Mouse (Mus musculus) heart, embryonic 16.5 days (tissue): Measurements from ENCODE around the gene Ercc2. TPM values are rescaled to one million over a fixed set of nuclear protein-coding genes. Genes with fewer than 3 reads are reported as not detected.

Source experiments
- ATAC-seq: fragments of 200-750 bp; cut with Nextera tagmentation; replicated peaks from 2 replicates; pipeline ENCODE4 v1.8.0; 2017; ENCODE audit warnings: moderate number of reproducible peaks; ENCODE audit not compliant: insufficient read depth, low FRiP score; ENCODE audit errors: extremely low read depth
- H3K27ac ChIP-seq: fragments of 300-500 bp; sonication (generic); 2 replicates; pipeline ENCODE4 v1.5.1; 2014; ENCODE audit warnings: mild to moderate bottlenecking, low read length, control low read depth, moderate library complexity
- H3K27me3 ChIP-seq: fragments of 300-500 bp; sonication (generic); 2 replicates; pipeline ENCODE4 v1.6.1; 2014; ENCODE audit warnings: low read length, mixed read lengths; ENCODE audit not compliant: control insufficient read depth, insufficient read depth
- H3K36me3 ChIP-seq: fragments of 300-500 bp; sonication (generic); 2 replicates; pipeline ENCODE4 v1.6.1; 2014; ENCODE audit not compliant: control insufficient read depth, insufficient read depth
- H3K4me1 ChIP-seq: fragments of 300-500 bp; sonication (generic); 2 replicates; pipeline ENCODE4 v1.6.1; 2014; ENCODE audit warnings: low read length, mixed read lengths; ENCODE audit not compliant: control insufficient read depth, insufficient read depth
- H3K4me2 ChIP-seq: fragments of 300-500 bp; sonication (generic); 2 replicates; pipeline ENCODE4 v1.6.1; 2014; ENCODE audit warnings: low read depth, mild to moderate bottlenecking, control low read depth, low read length
- H3K4me3 ChIP-seq: fragments of 300-500 bp; sonication (generic); 2 replicates; pipeline ENCODE4 v1.5.1; 2014; ENCODE audit warnings: mild to moderate bottlenecking, control low read depth, low read length
- H3K9ac ChIP-seq: fragments of 300-500 bp; sonication (generic); 2 replicates; pipeline ENCODE4 v1.6.1; 2014; ENCODE audit warnings: low read length, control low read depth
- H3K9me3 ChIP-seq: fragments of 300-500 bp; sonication (generic); replicated peaks from 2 replicates; pipeline ENCODE4 v1.6.1; 2016; ENCODE audit warnings: low read length; ENCODE audit not compliant: control insufficient read depth
- WGBS: fragments of 180-500 bp; shearing (Covaris S2); extraction: QIAGEN DNeasy Blood & Tissue Kit; methylation state at CpG from one replicate; pipeline ENCODE4 v1.1.7; 2014; 5-methylcytosine and 5-hydroxymethylcytosine counted together
- polyA plus RNA-seq: library from polyadenylated mRNA; unstranded; fragments of >200 nt; fragmentation: Nextera tagmentation; extraction: Ambion mirVana; gene quantifications from 2 replicates; pipeline ENCODE4 v1.2.1, GENCODE M21; 2015

Gene Ercc2
- polyA plus RNA-seq, 1 experiment from 2014 or later: 12.8 TPM

DNA sequence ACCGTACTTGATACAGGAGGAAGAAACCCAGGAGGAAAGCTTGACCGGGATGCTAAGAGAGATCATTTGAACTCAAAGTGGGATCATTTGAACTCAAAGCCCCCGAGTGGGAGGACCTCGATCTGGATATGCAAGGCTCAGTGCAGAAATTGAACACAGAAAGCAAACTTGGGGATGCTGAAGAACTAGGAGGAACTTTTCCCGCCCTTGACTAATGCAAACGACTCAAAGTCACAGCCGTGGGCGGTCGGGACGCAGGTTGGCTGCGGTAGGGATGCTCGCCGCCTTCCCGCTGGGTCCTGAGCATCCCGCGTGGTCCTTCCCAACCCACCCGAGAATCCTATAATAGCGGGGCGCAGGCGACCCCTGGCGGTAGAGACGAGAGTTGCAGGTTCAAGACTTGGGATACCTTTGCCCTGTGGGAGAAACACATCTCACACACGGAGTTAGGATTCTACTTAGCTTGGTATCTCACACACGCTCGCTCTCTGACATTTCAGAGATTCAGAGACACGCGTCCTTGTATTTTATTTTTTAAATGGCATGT, 39.3 kb upstream of the Ercc2 start:
- peak; percentile 6 for ATAC-seq
- Histone ChIP-seq H3K4me2 (peak overlapping the region; percentile 88), H3K4me3 (peak overlapping the region; percentile 59), H3K27me3 (no peaks in the 10 kb centered on the region), H3K4me1 (peaks cover 29% of the 10 kb centered on the region), H3K36me3 (no peaks in the 10 kb centered on the region), H3K9me3 (no peaks in the 10 kb centered on the region), H3K9ac (peak overlapping the region; percentile 75), H3K27ac (peak overlapping the region; percentile 98)
- WGBS: 0% methylated on average over 27 of the region's 27 CpGs

GRCm38 (mm10) chr7:19343210-19343808, 38.5 kb upstream of the Ercc2 start:
- Histone ChIP-seq H3K36me3 (peaks cover under 1% of the 10 kb centered on the region; the same call in 1 of the 2 replicates), H3K27me3 (no peaks in the 10 kb centered on the region), H3K4me3 (no peak overlapping the region), H3K9ac (no peak overlapping the region), H3K4me2 (peak overlapping the region; percentile 8; the same call in 1 of the 2 replicates), H3K27ac (no peak overlapping the region), H3K9me3 (no peaks in the 10 kb centered on the region), H3K4me1 (peaks cover 29% of the 10 kb centered on the region)
- WGBS: 2% methylated on average over 11 of the region's 11 CpGs
- ATAC-seq: no peak

DNA sequence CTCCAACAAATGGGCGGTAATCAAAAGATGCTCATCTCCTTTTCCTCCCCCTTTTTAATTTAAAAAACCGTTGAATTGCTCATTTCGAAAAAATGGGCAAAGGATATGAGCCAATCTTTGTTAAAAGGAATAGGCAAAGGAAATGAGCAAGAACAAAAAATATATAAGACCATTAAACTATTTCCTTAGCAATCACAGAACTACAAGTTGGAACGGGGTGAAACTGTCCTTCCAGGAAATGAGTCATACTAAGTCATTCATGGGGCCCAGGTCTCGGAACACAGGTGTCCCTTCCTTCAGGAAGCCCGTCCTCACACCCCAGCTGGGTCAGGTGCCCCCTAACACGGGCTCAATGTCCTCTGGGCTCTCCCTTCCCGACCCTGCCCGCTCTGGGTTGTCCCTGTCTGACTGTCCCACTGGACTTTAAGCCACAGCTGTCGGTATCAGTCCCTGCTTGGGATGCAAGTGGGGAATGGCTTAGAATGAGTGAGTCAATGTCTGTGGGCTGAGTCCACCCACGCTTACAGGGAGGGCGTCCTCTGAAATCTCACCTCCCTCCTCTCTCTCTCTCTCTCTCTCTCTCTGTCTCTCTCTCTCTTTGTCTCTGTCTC, 37.5 kb upstream of the Ercc2 start, which contains the start of gene Ercc1:
Gene Ercc1 (plus strand): TSS at position 542 of the 611 bp plus-strand sequence.
- H3K27me3 ChIP-seq: no peaks in the 10 kb centered on the region
- no peaks in the 10 kb centered on the region for H3K9me3 ChIP-seq
- H3K27ac ChIP-seq: peak within 1 kb of the TSS; percentile 80
- H3K4me2 ChIP-seq: peak within 1 kb of the TSS; percentile 75
- peaks cover 26% of the 10 kb centered on the region for H3K4me1 ChIP-seq
- peak within 1 kb of the TSS; percentile 69 for H3K4me3 ChIP-seq
- ATAC-seq: no peak
- peaks cover 9% of the 10 kb centered on the region; the same call in 1 of the 2 replicates for H3K36me3 ChIP-seq
- 22% methylated on average over 12 of the region's 12 CpGs for WGBS
- peak within 1 kb of the TSS; percentile 82 for H3K9ac ChIP-seq

GRCm38 (mm10) chr7:19344938-19345471, 36.8 kb upstream of the Ercc2 start:
- H3K9ac ChIP-seq: peak overlapping the region; percentile 82
- WGBS: under 1% methylated on average over 31 of the region's 31 CpGs
- ATAC-seq: peak; percentile 81
- no peaks in the 10 kb centered on the region for H3K27me3 ChIP-seq
- H3K27ac ChIP-seq: peak overlapping the region; percentile 80
- no peaks in the 10 kb centered on the region for H3K9me3 ChIP-seq
- peaks cover 10% of the 10 kb centered on the region; the same call in 1 of the 2 replicates for H3K36me3 ChIP-seq
- H3K4me2 ChIP-seq: peak overlapping the region; percentile 75
- peak overlapping the region; percentile 69 for H3K4me3 ChIP-seq
- peaks cover 26% of the 10 kb centered on the region for H3K4me1 ChIP-seq

DNA sequence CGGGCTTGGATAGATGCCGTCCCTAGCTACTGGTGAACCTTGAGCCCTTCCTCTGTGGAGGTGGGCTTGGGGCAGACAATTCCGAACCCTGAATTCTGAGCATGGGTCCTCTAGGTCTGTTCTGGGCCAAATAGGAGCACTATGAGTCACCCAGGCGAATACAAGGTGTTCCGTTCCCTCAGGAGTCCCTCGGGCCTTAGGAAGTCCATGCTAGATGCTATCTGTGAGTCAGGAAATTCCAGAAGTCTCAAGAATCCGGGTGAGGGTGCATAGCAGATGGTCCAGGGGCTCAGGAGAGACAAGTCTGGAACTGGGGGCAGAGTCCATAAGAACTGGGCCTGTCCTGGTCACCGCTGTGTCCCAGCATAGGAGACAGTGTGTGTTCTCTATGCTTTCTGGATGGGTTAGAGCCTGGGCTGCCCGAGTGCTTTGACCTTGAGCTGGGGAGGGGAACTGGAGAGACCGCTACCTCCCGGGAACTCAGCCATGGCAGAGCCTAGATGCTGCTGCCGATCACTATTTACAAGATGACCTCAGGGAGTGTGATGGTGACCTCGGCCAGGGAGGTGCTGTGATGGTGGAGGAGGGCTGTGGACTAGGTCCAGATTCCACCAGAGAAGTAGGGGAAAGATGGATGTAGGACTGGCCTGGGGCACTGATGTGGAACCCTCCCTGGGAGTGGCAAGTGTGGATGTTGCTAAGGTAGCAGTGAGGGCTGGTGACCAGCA, 32.5 kb upstream of the Ercc2 start:
- no peak for ATAC-seq
- no peak overlapping the region for H3K4me2 ChIP-seq

GRCm38 (mm10) chr7:19350221-19350620, 31.6 kb upstream of the Ercc2 start:
- no peak for ATAC-seq
- no peak overlapping the region for H3K4me2 ChIP-seq
- no peaks in the 10 kb centered on the region for H3K27me3 ChIP-seq
- no peak overlapping the region for H3K27ac ChIP-seq
- peaks cover 27% of the 10 kb centered on the region; the same call in 1 of the 2 replicates for H3K36me3 ChIP-seq
- WGBS: 94% methylated on average over 8 of the region's 8 CpGs
- no peaks in the 10 kb centered on the region for H3K9me3 ChIP-seq
- peaks cover 5% of the 10 kb centered on the region for H3K4me1 ChIP-seq
- no peak overlapping the region for H3K9ac ChIP-seq
- H3K4me3 ChIP-seq: no peak overlapping the region

More for the DNA sequence above, 32.5 kb upstream of the Ercc2 start:
- H3K4me1 ChIP-seq: peaks cover 9% of the 10 kb centered on the region
- no peaks in the 10 kb centered on the region for H3K9me3 ChIP-seq
- WGBS: 65% methylated on average over 13 of the region's 13 CpGs
- H3K36me3 ChIP-seq: peaks cover 18% of the 10 kb centered on the region; the same call in 1 of the 2 replicates
- no peak overlapping the region for H3K4me3 ChIP-seq
- no peaks in the 10 kb centered on the region for H3K27me3 ChIP-seq
- H3K27ac ChIP-seq: no peak overlapping the region
- H3K9ac ChIP-seq: no peak overlapping the region

GRCm38 (mm10) chr7:19354991-19355390, 26.8 kb upstream of the Ercc2 start:
- no peaks in the 10 kb centered on the region for H3K9me3 ChIP-seq
- ATAC-seq: no peak
- 84% methylated on average over 5 of the region's 5 CpGs for WGBS
- no peaks in the 10 kb centered on the region for H3K27me3 ChIP-seq
- H3K4me2 ChIP-seq: no peak overlapping the region
- no peak overlapping the region for H3K9ac ChIP-seq
- peaks cover 25% of the 10 kb centered on the region; the same call in 1 of the 2 replicates for H3K36me3 ChIP-seq
- no peak overlapping the region for H3K4me3 ChIP-seq
- H3K27ac ChIP-seq: no peak overlapping the region
- H3K4me1 ChIP-seq: peaks cover 7% of the 10 kb centered on the region

GRCm38 (mm10) chr7:19356311-19356710, 25.5 kb upstream of the Ercc2 start:
- Histone ChIP-seq H3K4me2 (no peak overlapping the region), H3K9me3 (no peaks in the 10 kb centered on the region), H3K27ac (no peak overlapping the region), H3K4me3 (no peak overlapping the region), H3K9ac (no peak overlapping the region), H3K27me3 (no peaks in the 10 kb centered on the region), H3K36me3 (peaks cover 18% of the 10 kb centered on the region; the same call in 1 of the 2 replicates), H3K4me1 (peaks cover 11% of the 10 kb centered on the region)
- WGBS: 75% methylated on average over 10 of the region's 10 CpGs
- no peak for ATAC-seq
